Mouse (Mus musculus) megakaryocyte, embryonic 14.5 days (primary cell): ENCODE data around the gene Ltbp3.
"Not testable (repeated sequence)": the region's sequence is repeated elsewhere in the genome, so short reads cannot be mapped to it uniquely, and the experiment has no call there.

ENCODE experiments used
- FLI1 ChIP-seq: IDR thresholded peaks from 2 replicates; pipeline ENCODE4 v1.6.1; 2012; ENCODE audit warnings: low read length, inconsistent platforms, mixed read lengths
- GATA1 ChIP-seq: IDR thresholded peaks from 3 replicates; pipeline ENCODE4 v1.6.1; 2012; ENCODE audit warnings: mixed read lengths, low read length, inconsistent platforms, borderline replicate concordance

DNA sequence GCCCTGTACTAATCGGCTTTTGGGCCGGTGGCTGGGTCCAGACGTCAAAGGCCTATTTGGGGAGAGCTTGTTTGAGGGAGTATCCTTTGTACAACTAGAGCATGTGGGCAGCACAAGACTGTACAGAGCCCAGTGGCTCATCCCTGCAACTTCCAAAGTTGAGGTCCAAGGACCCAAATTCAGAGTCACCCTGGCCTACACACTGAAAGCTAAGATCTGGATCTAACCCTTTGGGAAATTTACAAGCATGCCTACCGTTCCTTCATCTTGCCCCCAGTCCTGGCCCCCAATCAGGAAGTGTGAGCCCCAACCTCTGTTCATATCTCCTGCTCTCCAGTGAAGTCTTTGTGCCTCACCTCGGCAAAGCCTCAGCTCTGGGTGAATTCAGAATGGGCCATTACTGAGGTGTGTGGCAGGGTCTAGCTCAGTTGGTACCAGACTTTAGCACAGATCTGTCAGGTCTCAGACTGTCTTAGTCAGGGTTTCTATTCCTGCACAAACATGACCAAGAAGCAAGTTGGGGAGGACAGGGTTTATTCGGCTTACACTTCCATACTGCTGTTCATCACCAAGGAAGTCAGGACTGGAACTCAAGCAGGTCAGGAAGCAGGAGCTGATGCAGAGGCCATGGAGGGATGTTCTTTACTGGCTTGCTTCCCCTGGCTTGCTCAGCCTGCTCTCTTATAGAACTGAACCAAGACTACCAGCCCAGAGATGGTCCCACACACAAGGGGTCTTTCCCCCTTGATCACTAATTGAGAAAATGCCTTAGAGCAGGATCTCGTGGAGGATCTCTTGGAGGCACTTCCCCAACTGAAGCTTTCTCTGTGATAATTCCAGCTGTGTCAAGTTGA is 53.4 kb downstream of the Ltbp3 start:
- not testable (repeated sequence) for TF ChIP-seq FLI1, GATA1
